Mouse (Mus musculus): ENCODE results near the gene Tmem59. TPM values are rescaled to one million over a fixed set of nuclear protein-coding genes. Genes with fewer than 3 reads are reported as not detected.

The Tmem59 gene
- total and polyA plus RNA-seq, 3 experiments, result 132 to 141 (median 139) TPM

- Histone ChIP-seq H3K79me2 (replicated peaks; ENCODE audit: control insufficient read depth, insufficient read depth, low read length) (no peaks in the 10 kb centered on the region), H3K4me1 (ENCODE audit: control insufficient read depth, insufficient read depth, low read length) (no peaks in the 10 kb centered on the region), H3K9ac (ENCODE audit: low read depth, low read length) (no peak overlapping the region), H3K27me3 (ENCODE audit: control insufficient read depth, insufficient read depth, low read length) (no peaks in the 10 kb centered on the region), H3K36me3 (ENCODE audit: control insufficient read depth, insufficient read depth, low read length) (no peaks in the 10 kb centered on the region), H3K27ac (no peak overlapping the region), H3K4me3 (no peak overlapping the region)
- intact Hi-C loops (cut with DNase I), result no loop called here
- no peak for TF ChIP-seq EP300 (IDR thresholded peaks at IDR 0.05; ENCODE audit: insufficient read depth, low read depth, low read length)
- TF ChIP-seq CTCF (IDR thresholded peaks at IDR 0.05), result no peak
- no peak for TF ChIP-seq POLR2A (IDR thresholded peaks at IDR 0.05; ENCODE audit: insufficient read depth, low read depth, low read length)
- WGBS, result 84% methylated on average over 37 of the region's 37 CpGs
- DNase-seq, result no peak
Measured at GRCm38 (mm10) chr4:107138948-107139835, 39.0 kb upstream of the Tmem59 start.

GRCm38 (mm10) chr4:107139836-107140631, 38.2 kb upstream of the Tmem59 start:
- Histone ChIP-seq H3K4me1 (ENCODE audit: control insufficient read depth, insufficient read depth, low read length) (no peaks in the 10 kb centered on the region), H3K9ac (ENCODE audit: low read depth, low read length) (no peak overlapping the region), H3K27ac (no peak overlapping the region), H3K27me3 (ENCODE audit: control insufficient read depth, insufficient read depth, low read length) (no peaks in the 10 kb centered on the region), H3K36me3 (ENCODE audit: control insufficient read depth, insufficient read depth, low read length) (no peaks in the 10 kb centered on the region), H3K79me2 (replicated peaks; ENCODE audit: control insufficient read depth, insufficient read depth, low read length) (no peaks in the 10 kb centered on the region), H3K4me3 (no peak overlapping the region)
- no peak for DNase-seq
- intact Hi-C loops (cut with DNase I), result no loop called here
- TF ChIP-seq CTCF (IDR thresholded peaks at IDR 0.05), result no peak
- TF ChIP-seq POLR2A (IDR thresholded peaks at IDR 0.05; ENCODE audit: insufficient read depth, low read depth, low read length), result no peak
- no peak for TF ChIP-seq EP300 (IDR thresholded peaks at IDR 0.05; ENCODE audit: insufficient read depth, low read depth, low read length)
- 57% methylated on average over 13 of the region's 13 CpGs for WGBS

- no peaks in the 10 kb centered on the region for H3K4me1 ChIP-seq (ENCODE audit: control insufficient read depth, insufficient read depth, low read length)
- 93% methylated on average over 8 of the region's 8 CpGs for WGBS
Measured at GRCm38 (mm10) chr4:107143511-107143910, 34.7 kb upstream of the Tmem59 start.

GRCm38 (mm10) chr4:107150991-107151390, 27.2 kb upstream of the Tmem59 start:
- WGBS, result 92% methylated on average over 6 of the region's 6 CpGs

More at GRCm38 (mm10) chr4:107143511-107143910, 34.7 kb upstream of the Tmem59 start:
- intact Hi-C loops (cut with DNase I), result no loop called here
- no peaks in the 10 kb centered on the region for H3K27me3 ChIP-seq (ENCODE audit: control insufficient read depth, insufficient read depth, low read length)
- H3K79me2 ChIP-seq (replicated peaks; ENCODE audit: control insufficient read depth, insufficient read depth, low read length), result no peaks in the 10 kb centered on the region
- no peaks in the 10 kb centered on the region for H3K36me3 ChIP-seq (ENCODE audit: control insufficient read depth, insufficient read depth, low read length)
- H3K9ac ChIP-seq (ENCODE audit: low read depth, low read length), result no peak overlapping the region
- TF ChIP-seq CTCF (IDR thresholded peaks at IDR 0.05) (no peak), POLR2A (IDR thresholded peaks at IDR 0.05; ENCODE audit: insufficient read depth, low read depth, low read length) (no peak)
- H3K27ac ChIP-seq, result no peak overlapping the region
- DNase-seq, result no peak
- no peak overlapping the region for H3K4me3 ChIP-seq

GRCm38 (mm10) chr4:107152571-107152970, 25.6 kb upstream of the Tmem59 start:
- Histone ChIP-seq H3K27ac (no peak overlapping the region), H3K27me3 (ENCODE audit: control insufficient read depth, insufficient read depth, low read length) (no peaks in the 10 kb centered on the region), H3K4me1 (ENCODE audit: control insufficient read depth, insufficient read depth, low read length) (no peaks in the 10 kb centered on the region), H3K36me3 (ENCODE audit: control insufficient read depth, insufficient read depth, low read length) (no peaks in the 10 kb centered on the region), H3K4me3 (no peak overlapping the region), H3K79me2 (replicated peaks; ENCODE audit: control insufficient read depth, insufficient read depth, low read length) (no peaks in the 10 kb centered on the region), H3K9ac (ENCODE audit: low read depth, low read length) (no peak overlapping the region)
- no peak for TF ChIP-seq POLR2A (IDR thresholded peaks at IDR 0.05; ENCODE audit: insufficient read depth, low read depth, low read length)
- intact Hi-C loops (cut with DNase I), result no loop called here
- WGBS, result 91% methylated on average over 8 of the region's 8 CpGs
- DNase-seq, result no peak

More at GRCm38 (mm10) chr4:107150991-107151390, 27.2 kb upstream of the Tmem59 start:
- Histone ChIP-seq H3K4me3 (no peak overlapping the region), H3K36me3 (ENCODE audit: control insufficient read depth, insufficient read depth, low read length) (no peaks in the 10 kb centered on the region), H3K9ac (ENCODE audit: low read depth, low read length) (no peak overlapping the region), H3K27ac (no peak overlapping the region), H3K4me1 (ENCODE audit: control insufficient read depth, insufficient read depth, low read length) (no peaks in the 10 kb centered on the region), H3K27me3 (ENCODE audit: control insufficient read depth, insufficient read depth, low read length) (no peaks in the 10 kb centered on the region), H3K79me2 (replicated peaks; ENCODE audit: control insufficient read depth, insufficient read depth, low read length) (no peaks in the 10 kb centered on the region)
- intact Hi-C loops (cut with DNase I), result no loop called here
- no peak for TF ChIP-seq POLR2A (IDR thresholded peaks at IDR 0.05; ENCODE audit: insufficient read depth, low read depth, low read length)
- no peak for TF ChIP-seq EP300 (IDR thresholded peaks at IDR 0.05; ENCODE audit: insufficient read depth, low read depth, low read length)
- TF ChIP-seq CTCF (IDR thresholded peaks at IDR 0.05), result no peak
- DNase-seq, result no peak

GRCm38 (mm10) chr4:107156983-107157401, 21.2 kb upstream of the Tmem59 start:
- Histone ChIP-seq H3K9ac (ENCODE audit: low read depth, low read length) (no peak overlapping the region), H3K4me3 (no peak overlapping the region), H3K27ac (no peak overlapping the region), H3K79me2 (replicated peaks; ENCODE audit: control insufficient read depth, insufficient read depth, low read length) (no peaks in the 10 kb centered on the region), H3K4me1 (ENCODE audit: control insufficient read depth, insufficient read depth, low read length) (no peaks in the 10 kb centered on the region), H3K27me3 (ENCODE audit: control insufficient read depth, insufficient read depth, low read length) (no peaks in the 10 kb centered on the region), H3K36me3 (ENCODE audit: control insufficient read depth, insufficient read depth, low read length) (no peaks in the 10 kb centered on the region)
- DNase-seq, result no peak
- TF ChIP-seq EP300 (IDR thresholded peaks at IDR 0.05; ENCODE audit: insufficient read depth, low read depth, low read length) (no peak), CTCF (IDR thresholded peaks at IDR 0.05) (no peak), POLR2A (IDR thresholded peaks at IDR 0.05; ENCODE audit: insufficient read depth, low read depth, low read length) (no peak)
- WGBS, result 77% methylated on average over 4 of the region's 4 CpGs
- intact Hi-C loops (cut with DNase I), result no loop called here
